Mouse (Mus musculus): Measurements from ENCODE around the gene Gm13289.
"Not testable (repeated sequence)": the region's sequence is repeated elsewhere in the genome, so short reads cannot be mapped to it uniquely, and the experiment has no call there.

DNA sequence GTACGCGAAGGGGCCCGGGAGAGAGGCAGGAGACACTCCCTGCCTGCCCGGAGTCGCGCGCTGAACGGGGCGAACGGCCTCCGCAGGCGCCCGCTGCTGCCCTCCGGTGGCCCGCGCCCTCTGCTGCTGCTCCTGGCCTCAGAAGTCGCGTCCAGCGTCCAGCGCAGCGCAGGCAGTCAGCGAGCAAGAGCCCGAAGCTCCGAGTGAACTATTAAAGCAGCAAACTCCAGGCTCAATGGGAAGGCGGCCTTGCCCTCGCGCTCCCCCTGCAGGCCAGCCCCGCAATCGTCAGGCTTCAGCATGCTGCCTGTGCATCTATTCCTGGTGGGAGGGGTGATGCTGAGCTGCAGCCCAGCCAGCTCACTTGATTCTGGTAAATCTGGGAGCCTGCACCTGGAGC is 26.2 kb downstream of the Gm13289 start, which contains the start of gene Gm13287:
- not testable (repeated sequence) for TF ChIP-seq CTCF, POLR2A (IDR thresholded peaks at IDR 0.05; ENCODE audit: extremely low read depth, insufficient read depth, low read length)

Data from cortical plate, adult 2 months (tissue).